Mouse (Mus musculus) midbrain, embryonic 10.5 days (tissue): ENCODE measurements around the gene Efna2. TPM values are rescaled to one million over a fixed set of nuclear protein-coding genes. Genes with fewer than 3 reads are reported as not detected.

Experiments
- DNase-seq: peaks from one replicate; pipeline ENCODE4 v3.0.0-alpha.2; 2017; ENCODE audit warnings: low spot score
- H3K27ac ChIP-seq: fragments of 300-500 bp; sonication (generic); replicated peaks from 2 replicates; pipeline ENCODE4 v1.5.1; 2016; ENCODE audit warnings: mild to moderate bottlenecking
- H3K27me3 ChIP-seq: fragments of 300-500 bp; sonication (generic); 2 replicates; pipeline ENCODE4 v1.6.1; 2016; ENCODE audit warnings: low read depth, mild to moderate bottlenecking; ENCODE audit not compliant: poor library complexity, severe bottlenecking
- H3K36me3 ChIP-seq: fragments of 300-500 bp; sonication (generic); 2 replicates; pipeline ENCODE4 v1.6.1; 2016; ENCODE audit warnings: mild to moderate bottlenecking, moderate library complexity
- H3K4me1 ChIP-seq: fragments of 300-500 bp; sonication (generic); 2 replicates; pipeline ENCODE4 v1.6.1; 2016
- H3K4me3 ChIP-seq: fragments of 300-500 bp; sonication (generic); 2 replicates; pipeline ENCODE4 v1.5.1; 2016; ENCODE audit warnings: mild to moderate bottlenecking, moderate library complexity
- H3K9me3 ChIP-seq: fragments of 300-500 bp; sonication (generic); replicated peaks from 2 replicates; pipeline ENCODE4 v1.6.1; 2016; ENCODE audit warnings: mild to moderate bottlenecking
- WGBS: fragments of 180-500 bp; shearing (Covaris S2); methylation state at CpG from one replicate; pipeline ENCODE4 v1.1.7; 2016; 5-methylcytosine and 5-hydroxymethylcytosine counted together
- polyA plus RNA-seq: library from polyadenylated mRNA; unstranded; fragments of >200 nt; fragmentation: Nextera tagmentation; extraction: Ambion mirVana; gene quantifications from 2 replicates; pipeline ENCODE4 v1.2.1, GENCODE M21; 2016

Efna2 gene
- polyA plus RNA-seq, 1 experiment from 2014 or later: 56.6 TPM

DNA sequence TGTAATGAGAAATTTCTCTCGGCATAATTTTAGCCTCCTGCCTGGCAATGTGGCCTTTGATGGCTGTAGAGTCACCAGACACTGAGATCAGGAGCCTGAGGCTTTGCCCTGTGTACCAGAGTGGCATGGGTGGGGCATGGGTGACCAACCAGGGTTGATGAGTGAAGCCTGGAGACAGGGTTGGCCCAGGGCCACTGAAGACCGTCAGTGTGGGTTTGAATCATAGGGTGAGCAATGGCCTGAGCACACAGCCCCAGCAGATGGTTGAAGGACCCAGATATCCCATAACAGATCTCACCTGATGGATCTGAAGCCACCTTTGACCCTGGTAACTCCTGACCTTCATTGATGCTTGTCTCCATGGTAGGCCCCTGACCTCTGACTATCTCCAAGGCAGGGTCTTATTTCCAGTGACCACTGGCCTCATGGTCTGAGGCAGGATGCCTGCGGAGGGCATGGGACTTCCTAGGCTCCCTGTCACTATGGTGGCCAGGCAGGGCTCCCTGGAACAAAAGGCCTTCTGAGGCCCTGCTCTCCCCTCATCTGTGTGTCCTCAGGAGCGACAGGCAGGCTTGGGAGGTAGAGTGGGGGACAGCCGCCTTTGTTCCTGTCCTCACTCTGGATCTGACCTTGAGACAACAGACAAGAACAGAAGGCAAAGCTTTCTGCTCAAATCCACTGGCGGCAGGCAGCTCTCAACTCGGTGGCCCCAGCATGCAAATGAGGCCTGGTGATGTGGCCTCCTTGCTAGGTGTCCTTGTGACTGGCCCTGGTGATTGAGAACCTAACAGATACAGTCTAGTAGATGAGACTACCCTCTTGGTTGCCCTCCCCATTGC, 1.6 kb upstream of the Efna2 start:
- peak overlapping the region; percentile 99 for H3K27ac ChIP-seq
- 68% methylated on average over 7 of the region's 7 CpGs for WGBS
- peak; percentile 53 for DNase-seq
- H3K36me3 ChIP-seq: peaks cover 17% of the 10 kb centered on the region
- peaks cover 30% of the 10 kb centered on the region for H3K27me3 ChIP-seq
- H3K9me3 ChIP-seq: no peaks in the 10 kb centered on the region
- peak overlapping the region; percentile 32 for H3K4me3 ChIP-seq
- H3K4me1 ChIP-seq: peaks cover 91% of the 10 kb centered on the region

DNA sequence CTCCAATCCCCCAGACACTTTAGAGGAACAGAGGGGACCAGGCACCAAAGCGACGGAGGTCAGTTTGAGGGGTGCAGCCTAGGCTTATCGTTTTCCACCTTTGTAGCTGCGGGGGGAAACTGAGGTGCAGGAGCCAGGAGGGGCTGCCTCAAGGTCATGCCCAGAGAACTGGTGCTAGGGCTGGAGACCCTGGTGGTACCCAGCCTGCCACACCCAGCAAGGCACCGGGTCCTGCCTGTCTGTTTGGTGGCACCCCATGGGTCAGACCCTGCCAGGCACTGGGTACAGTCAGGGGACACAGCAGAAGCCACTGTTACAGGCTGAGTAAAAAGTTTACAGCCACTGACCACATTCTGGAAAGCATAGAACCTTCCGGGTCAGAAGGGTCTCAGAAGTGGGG, 1.0 kb downstream of the Efna2 start:
- Histone ChIP-seq H3K4me1 (peaks cover 94% of the 10 kb centered on the region), H3K27ac (peak overlapping the region; percentile 99), H3K36me3 (peaks cover 33% of the 10 kb centered on the region), H3K27me3 (peaks cover 46% of the 10 kb centered on the region), H3K4me3 (peak overlapping the region; percentile 96), H3K9me3 (no peaks in the 10 kb centered on the region)
- 46% methylated on average over 6 of the region's 6 CpGs for WGBS
- DNase-seq: no peak

DNA sequence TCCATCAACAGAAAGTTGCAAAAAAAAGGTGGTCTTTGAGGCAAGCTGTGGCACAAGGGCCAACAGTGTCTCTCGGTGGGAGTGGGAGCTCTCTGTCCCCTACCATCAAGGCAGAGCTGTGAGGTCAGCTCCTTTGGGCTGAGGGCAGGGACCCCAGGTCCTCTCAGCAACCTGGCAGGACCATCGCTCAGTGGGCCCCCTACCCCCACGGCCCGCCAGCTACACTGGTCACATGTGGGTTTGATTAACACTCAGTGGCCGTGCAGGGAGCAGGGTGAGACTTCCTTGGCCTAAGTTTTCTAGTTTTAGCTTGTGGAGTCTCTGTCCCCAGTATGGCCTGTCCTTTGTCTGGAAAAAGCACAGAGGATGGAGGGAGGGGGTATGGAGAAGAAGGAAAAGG, 1.5 kb downstream of the Efna2 start:
- H3K4me1 ChIP-seq: peaks cover 94% of the 10 kb centered on the region
- peak overlapping the region; percentile 96 for H3K4me3 ChIP-seq
- no peaks in the 10 kb centered on the region for H3K9me3 ChIP-seq
- WGBS: 47% methylated on average over 5 of the region's 5 CpGs
- H3K36me3 ChIP-seq: peaks cover 38% of the 10 kb centered on the region
- peak overlapping the region; percentile 99 for H3K27ac ChIP-seq
- no peak for DNase-seq
- H3K27me3 ChIP-seq: peaks cover 51% of the 10 kb centered on the region

DNA sequence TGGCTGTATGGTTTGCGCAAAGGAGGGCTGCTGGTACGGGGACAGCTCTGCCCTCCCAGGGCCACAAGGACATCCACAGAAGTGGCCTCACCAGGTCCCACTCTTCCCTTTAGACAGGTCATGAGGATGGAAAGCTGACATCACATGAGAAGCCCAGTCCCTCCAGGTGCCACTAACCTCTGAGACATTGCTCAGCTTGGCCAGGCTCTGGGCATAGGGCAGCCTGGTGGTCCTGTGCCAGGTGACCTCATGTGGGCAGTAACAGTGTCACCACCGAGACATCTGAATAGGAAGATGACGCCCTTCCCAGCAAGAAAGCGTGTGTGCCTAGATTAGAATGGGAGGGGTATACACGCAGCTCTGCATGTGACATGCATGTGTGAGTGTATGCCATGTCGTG, 3.3 kb downstream of the Efna2 start:
- peaks cover 56% of the 10 kb centered on the region for H3K36me3 ChIP-seq
- peak overlapping the region; percentile 96 for H3K4me3 ChIP-seq
- peaks cover 54% of the 10 kb centered on the region for H3K27me3 ChIP-seq
- DNase-seq: no peak
- peak overlapping the region; percentile 99 for H3K27ac ChIP-seq
- 87% methylated on average over 7 of the region's 7 CpGs for WGBS
- no peaks in the 10 kb centered on the region for H3K9me3 ChIP-seq
- H3K4me1 ChIP-seq: peaks cover 93% of the 10 kb centered on the region

DNA sequence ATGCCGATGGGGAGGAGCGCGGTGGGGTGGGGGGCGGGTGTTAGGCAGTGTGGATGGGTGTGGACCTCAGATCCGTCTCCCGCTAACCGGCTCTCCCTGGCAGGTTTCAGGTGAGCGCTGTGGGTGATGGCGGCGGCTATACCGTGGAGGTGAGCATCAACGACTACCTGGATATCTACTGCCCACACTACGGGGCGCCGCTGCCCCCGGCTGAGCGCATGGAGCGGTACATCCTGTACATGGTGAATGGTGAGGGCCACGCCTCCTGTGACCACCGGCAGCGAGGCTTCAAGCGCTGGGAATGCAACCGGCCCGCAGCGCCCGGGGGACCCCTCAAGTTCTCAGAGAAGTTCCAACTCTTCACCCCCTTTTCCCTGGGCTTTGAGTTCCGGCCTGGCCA, 7.4 kb downstream of the Efna2 start:
- peaks cover 96% of the 10 kb centered on the region for H3K4me1 ChIP-seq
- peak overlapping the region; percentile 96; the same call in 1 of the 2 replicates for H3K4me3 ChIP-seq

DNA sequence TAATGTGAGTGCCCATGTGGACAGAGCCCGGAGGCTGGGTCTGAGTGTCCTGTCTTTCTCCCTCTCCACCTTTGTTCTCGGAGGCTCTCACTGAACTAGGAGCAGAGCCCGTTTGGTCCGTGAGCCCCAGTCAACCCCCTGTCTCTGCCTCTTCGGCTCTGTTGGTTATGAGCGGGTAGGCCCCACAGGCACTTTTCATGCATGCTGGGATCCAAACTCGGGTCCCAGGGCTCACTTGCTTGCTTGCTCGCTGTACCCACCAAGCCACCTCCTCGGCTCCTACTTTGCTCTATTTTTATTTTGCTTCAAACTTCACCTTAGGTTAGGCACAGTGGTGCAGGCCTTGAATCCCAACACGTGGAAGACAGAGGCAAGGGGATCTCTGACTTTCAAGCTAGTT, 8.5 kb downstream of the Efna2 start:
- peaks cover 60% of the 10 kb centered on the region for H3K36me3 ChIP-seq
- H3K27ac ChIP-seq: peak overlapping the region; percentile 96
- H3K4me3 ChIP-seq: peak overlapping the region; percentile 96
- no peak for DNase-seq
- no peaks in the 10 kb centered on the region for H3K9me3 ChIP-seq
- peaks cover 96% of the 10 kb centered on the region for H3K4me1 ChIP-seq
- whole genome bisulfite sequencing: 85% methylated on average over 10 of the region's 10 CpGs
- H3K27me3 ChIP-seq: peaks cover 90% of the 10 kb centered on the region

More for the DNA sequence above, 7.4 kb downstream of the Efna2 start:
- H3K36me3 ChIP-seq: peaks cover 70% of the 10 kb centered on the region
- DNase-seq: no peak
- H3K9me3 ChIP-seq: no peaks in the 10 kb centered on the region
- 41% methylated on average over 27 of the region's 27 CpGs for WGBS
- H3K27me3 ChIP-seq: peaks cover 87% of the 10 kb centered on the region
- H3K27ac ChIP-seq: peak overlapping the region; percentile 72

DNA sequence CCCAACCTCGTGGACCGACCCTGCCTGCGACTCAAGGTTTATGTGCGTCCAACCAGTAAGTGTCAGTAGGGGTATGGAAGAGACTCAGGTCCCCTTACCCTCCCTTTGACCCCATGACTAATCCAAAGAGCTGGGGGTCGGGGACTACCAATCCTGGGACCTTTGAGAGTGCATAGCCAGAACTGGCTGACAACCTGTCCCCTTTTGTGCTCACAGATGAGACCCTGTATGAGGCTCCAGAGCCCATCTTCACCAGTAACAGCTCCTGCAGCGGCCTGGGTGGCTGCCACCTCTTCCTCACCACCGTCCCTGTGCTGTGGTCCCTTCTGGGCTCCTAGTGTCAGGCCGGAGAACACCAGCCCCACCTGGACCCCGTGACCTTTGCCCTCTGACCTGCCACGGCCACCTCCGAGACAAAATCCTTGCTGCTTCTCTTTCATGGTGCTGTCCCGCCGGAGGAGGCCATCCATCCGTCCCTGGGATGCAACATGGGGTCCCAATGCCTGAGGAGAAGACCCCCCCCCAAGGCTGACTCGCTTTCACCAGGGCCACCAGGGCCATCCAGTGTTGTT, 9.3 kb downstream of the Efna2 start:
- Histone ChIP-seq H3K4me3 (peak overlapping the region; percentile 96), H3K27me3 (peaks cover 90% of the 10 kb centered on the region), H3K9me3 (no peaks in the 10 kb centered on the region), H3K27ac (peak overlapping the region; percentile 96), H3K4me1 (peaks cover 96% of the 10 kb centered on the region), H3K36me3 (peaks cover 52% of the 10 kb centered on the region)
- 50% methylated on average over 15 of the region's 15 CpGs for WGBS
- no peak for DNase-seq

DNA sequence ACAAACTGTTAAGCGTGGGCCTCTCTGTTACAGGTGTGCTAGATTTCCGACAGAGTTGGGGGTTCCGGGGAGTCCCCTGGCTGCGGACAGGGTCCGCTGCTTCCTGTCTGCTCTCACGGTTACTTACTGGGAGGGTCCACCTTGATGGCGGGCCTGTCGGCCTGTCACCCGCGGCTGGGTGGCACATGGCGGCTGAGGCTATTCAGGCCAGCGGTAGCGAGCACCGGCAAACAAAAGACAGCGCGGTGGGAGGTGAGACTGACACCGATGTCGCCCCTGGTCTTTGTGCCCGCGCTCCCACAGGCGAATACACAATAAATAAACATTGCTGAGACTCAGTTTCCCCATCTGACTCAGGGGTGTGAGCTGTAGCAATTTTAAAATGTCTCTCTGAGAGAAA, 10.7 kb downstream of the Efna2 start:
- Histone ChIP-seq H3K27ac (peak overlapping the region; percentile 96), H3K4me3 (peak overlapping the region; percentile 60), H3K27me3 (peaks cover 99% of the 10 kb centered on the region), H3K4me1 (peaks cover 99% of the 10 kb centered on the region), H3K36me3 (peaks cover 42% of the 10 kb centered on the region), H3K9me3 (no peaks in the 10 kb centered on the region)
- DNase-seq: peak; percentile 64
- 2% methylated on average over 21 of the region's 21 CpGs for WGBS

DNA sequence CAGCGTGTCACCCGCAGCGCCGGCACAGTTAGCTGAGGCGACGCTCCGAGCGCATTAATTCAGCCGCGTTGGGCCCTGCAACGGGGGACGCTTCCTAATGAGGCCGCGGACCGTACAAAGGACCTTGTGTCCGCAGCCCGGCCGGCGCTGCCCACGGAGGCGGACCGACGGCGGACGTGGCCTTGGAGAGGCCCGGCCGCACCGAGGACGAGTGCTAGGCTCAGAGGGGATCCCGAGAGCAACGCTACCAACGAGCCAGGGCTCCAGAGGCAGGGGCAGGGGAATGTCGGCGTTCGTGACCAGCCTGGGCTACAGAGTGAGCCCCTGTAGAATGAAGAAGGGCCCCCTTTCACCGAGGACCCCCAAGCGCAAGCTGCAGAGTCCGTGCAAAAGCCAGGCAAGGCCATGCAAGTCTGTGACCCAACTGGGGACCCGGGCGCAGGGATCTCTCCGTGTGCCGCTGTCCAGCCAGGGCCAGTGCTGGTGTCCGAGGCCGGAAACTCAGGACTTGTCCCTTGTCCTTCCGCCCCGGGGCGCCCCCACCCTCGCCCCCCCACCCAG, 11.3 kb downstream of the Efna2 start:
- no peaks in the 10 kb centered on the region for H3K9me3 ChIP-seq
- peak overlapping the region; percentile 60 for H3K4me3 ChIP-seq
- peak overlapping the region; percentile 96 for H3K27ac ChIP-seq
- DNase-seq: peak; percentile 82
- WGBS: under 1% methylated on average over 48 of the region's 48 CpGs
- H3K27me3 ChIP-seq: peaks cover 99% of the 10 kb centered on the region
- peaks cover 37% of the 10 kb centered on the region for H3K36me3 ChIP-seq
- H3K4me1 ChIP-seq: peaks cover 99% of the 10 kb centered on the region

DNA sequence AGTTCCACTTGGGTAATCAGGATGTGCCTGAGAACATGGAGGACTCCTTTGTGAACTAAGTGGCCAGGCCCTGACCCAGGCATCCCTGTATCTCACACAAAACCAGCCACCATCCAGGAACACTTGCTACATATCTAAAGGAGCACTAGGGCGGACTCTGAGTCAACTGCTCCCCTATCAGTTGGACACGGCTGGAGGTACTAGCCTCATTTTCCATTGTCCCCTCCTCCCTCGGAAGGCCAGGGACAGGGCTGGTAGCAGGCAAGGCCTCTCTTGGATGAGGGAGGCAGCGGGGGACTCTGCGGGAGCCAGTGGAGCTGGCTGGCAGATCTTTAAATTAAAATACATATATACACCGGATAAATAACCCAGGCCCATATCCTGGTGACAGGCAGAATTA, 14.7 kb downstream of the Efna2 start:
- Histone ChIP-seq H3K9me3 (no peaks in the 10 kb centered on the region), H3K36me3 (peaks cover 3% of the 10 kb centered on the region), H3K27me3 (peaks cover 85% of the 10 kb centered on the region), H3K27ac (peak overlapping the region; percentile 96), H3K4me1 (peaks cover 96% of the 10 kb centered on the region), H3K4me3 (peak overlapping the region; percentile 31)
- WGBS: 54% methylated on average over 6 of the region's 6 CpGs
- no peak for DNase-seq

DNA sequence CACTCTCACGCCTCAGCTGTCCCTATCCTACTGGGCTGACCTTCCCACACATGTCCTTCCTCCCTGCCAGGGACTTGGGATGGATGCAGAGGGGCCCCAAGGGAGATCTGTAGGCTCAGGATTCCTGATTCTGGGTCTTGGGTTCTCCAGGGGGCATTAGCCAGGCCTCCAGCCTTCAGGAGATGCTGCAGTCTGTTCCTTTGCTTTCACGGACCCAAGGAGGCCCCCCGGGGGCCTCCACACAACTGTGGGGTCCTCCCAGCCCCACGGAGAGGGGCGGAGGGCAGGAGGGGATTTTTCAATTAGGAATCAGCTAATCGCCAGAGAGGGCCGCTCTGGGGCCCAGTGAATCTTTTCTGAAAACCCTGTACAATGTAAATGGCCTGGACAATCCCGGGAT, 15.2 kb downstream of the Efna2 start:
- H3K4me3 ChIP-seq: peak overlapping the region; percentile 31
- H3K4me1 ChIP-seq: peaks cover 95% of the 10 kb centered on the region
- DNase-seq: peak; percentile 66
- H3K27ac ChIP-seq: peak overlapping the region; percentile 96
- H3K36me3 ChIP-seq: no peaks in the 10 kb centered on the region
- H3K9me3 ChIP-seq: no peaks in the 10 kb centered on the region
- H3K27me3 ChIP-seq: peaks cover 81% of the 10 kb centered on the region
- 14% methylated on average over 8 of the region's 8 CpGs for WGBS

DNA sequence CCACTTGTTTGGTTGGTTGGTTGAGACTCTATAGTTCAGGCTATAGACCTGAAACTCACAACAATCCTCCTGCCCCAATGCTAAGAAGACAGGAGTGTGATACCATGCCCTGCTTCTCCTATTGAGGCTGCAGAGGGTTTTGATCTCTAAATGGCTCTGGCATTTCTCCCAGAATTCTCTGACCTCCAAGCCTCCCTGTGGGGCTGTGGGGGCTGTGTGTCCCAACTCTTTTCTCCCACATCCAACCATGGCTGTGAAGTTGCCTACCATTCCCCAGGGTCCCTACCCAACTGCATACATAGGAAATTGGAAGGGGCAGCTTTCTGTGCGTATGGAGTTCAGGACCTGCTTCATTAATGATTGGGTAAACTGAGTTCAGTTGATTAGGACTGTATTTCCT, 16.9 kb downstream of the Efna2 start:
- peak overlapping the region; percentile 96 for H3K27ac ChIP-seq
- no peaks in the 10 kb centered on the region for H3K36me3 ChIP-seq
- peaks cover 69% of the 10 kb centered on the region for H3K27me3 ChIP-seq
- peaks cover 92% of the 10 kb centered on the region for H3K4me1 ChIP-seq
- no peak for DNase-seq
- 71% methylated on average over 1 of the region's 1 CpGs for WGBS
- H3K4me3 ChIP-seq: 0 out of 2 replicates have a peak overlapping the region, but pooled peaks have one; percentile 38
- H3K9me3 ChIP-seq: no peaks in the 10 kb centered on the region
